Mouse (Mus musculus): Measurements from ENCODE around the gene Ak8. TPM values are rescaled to one million over a fixed set of nuclear protein-coding genes. Genes with fewer than 3 reads are reported as not detected.

Ak8 gene
- total and polyA plus RNA-seq, 3 experiments: 0.29 to 0.44 (median 0.38) TPM

Small RNA genes lying within 50 kb of the gene (microRNA-seq; reads per million reads assigned to microRNA genes)
- gene Mir3088: 2.0 to 3.3 reads per million in 2 experiments

Other genes with a start within 250 kb of the Ak8 start
- gene 1700007K13Rik, start 233.8 kb upstream of the Ak8 start, total RNA-seq (2021): 1 to 10 TPM in 1 of 2 experiments, under 1 TPM in 1; 0.76 to 1.5 TPM
- not detected in 2 replicates for gene 1700007K13Rik, start 233.8 kb upstream of the Ak8 start, polyA plus RNA-seq (2012; rRNA removed)
- gene Mrps2, start 232.1 kb upstream of the Ak8 start, total RNA-seq (2021): 10 to 100 TPM; 60.4 to 65.2 TPM
- gene Mrps2, start 232.1 kb upstream of the Ak8 start, polyA plus RNA-seq (2012; rRNA removed): 46.0 and 61.1 TPM in 2 replicates
- 1 to 10 TPM; 3.7 to 4.6 TPM for gene Gbgt1, start 203.3 kb upstream of the Ak8 start, total RNA-seq (2021)
- gene Gbgt1, start 203.3 kb upstream of the Ak8 start, polyA plus RNA-seq (2012; rRNA removed): 1.6 and 3.6 TPM in 2 replicates
- gene Gm10134, start 194.1 kb upstream of the Ak8 start, total RNA-seq (2021): 1 to 10 TPM in 1 of 2 experiments, not detected in 1; 2.2 TPM
- gene Gm10134, start 194.1 kb upstream of the Ak8 start, polyA plus RNA-seq (2012; rRNA removed): 0.42 TPM in 1 of 2 replicates, not detected in the other
- gene Ralgds, start 187.0 kb upstream of the Ak8 start, total RNA-seq (2021): 10 to 100 TPM; 23.3 to 45.5 TPM
- 56.8 and 73.5 TPM in 2 replicates for gene Ralgds, start 187.0 kb upstream of the Ak8 start, polyA plus RNA-seq (2012; rRNA removed)
- gene Cel, start 136.8 kb upstream of the Ak8 start, total RNA-seq (2021): under 1 TPM in 1 of 2 experiments, not detected in 1; 0.14 TPM
- gene Cel, start 136.8 kb upstream of the Ak8 start, polyA plus RNA-seq (2012; rRNA removed): 0.06 TPM in 1 of 2 replicates, not detected in the other
- 10 to 100 TPM; 15.4 to 21.6 TPM for gene Gtf3c5, start 116.4 kb upstream of the Ak8 start, total RNA-seq (2021)
- gene Gtf3c5, start 116.4 kb upstream of the Ak8 start, polyA plus RNA-seq (2012; rRNA removed): 14.8 and 16.0 TPM in 2 replicates
- not detected for gene Gfi1b, start 78.2 kb upstream of the Ak8 start, total RNA-seq (2021)
- 0.15 and 0.22 TPM in 2 replicates for gene Gfi1b, start 78.2 kb upstream of the Ak8 start, polyA plus RNA-seq (2012; rRNA removed)
- gene Tsc1, start 58.9 kb upstream of the Ak8 start, total RNA-seq (2021): 10 to 100 TPM; 17.8 to 19.3 TPM
- 7.8 and 8.3 TPM in 2 replicates for gene Tsc1, start 58.9 kb upstream of the Ak8 start, polyA plus RNA-seq (2012; rRNA removed)
- gene Spaca9, start 437 bp upstream of the Ak8 start, total RNA-seq (2021): under 1 TPM in 1 of 2 experiments, not detected in 1; 0.92 TPM
- gene Spaca9, start 437 bp upstream of the Ak8 start, polyA plus RNA-seq (2012; rRNA removed): 0.84 TPM in 1 of 2 replicates, not detected in the other
- gene Gtf3c4, start 140.2 kb downstream of the Ak8 start, total RNA-seq (2021): 10 to 100 TPM; 27.5 to 29.6 TPM
- gene Gtf3c4, start 140.2 kb downstream of the Ak8 start, polyA plus RNA-seq (2012; rRNA removed): 5.9 and 9.6 TPM in 2 replicates
- gene Ddx31, start 140.2 kb downstream of the Ak8 start, total RNA-seq (2021): 10 to 100 TPM; 10.1 to 10.6 TPM
- 3.5 and 6.3 TPM in 2 replicates for gene Ddx31, start 140.2 kb downstream of the Ak8 start, polyA plus RNA-seq (2012; rRNA removed)
- gene Barhl1, start 216.5 kb downstream of the Ak8 start, total RNA-seq (2021): not detected
- 0.16 and 0.28 TPM in 2 replicates for gene Barhl1, start 216.5 kb downstream of the Ak8 start, polyA plus RNA-seq (2012; rRNA removed)